Mouse (Mus musculus) thymus, adult 2 months (tissue): ENCODE measurements around the gene Mei4. TPM values are rescaled to one million over a fixed set of nuclear protein-coding genes. Genes with fewer than 3 reads are reported as not detected.

Experiments used
- DNase-seq: peaks from one replicate; pipeline ENCODE4 v3.0.0; 2021
- H3K27ac ChIP-seq: fragments of 200-500 bp; 2 replicates; pipeline ENCODE4 v1.5.1; 2012; ENCODE audit warnings: low read length, control low read depth; ENCODE audit not compliant: control insufficient read depth, insufficient read depth
- H3K27me3 ChIP-seq: fragments of 200-500 bp; 2 replicates; pipeline ENCODE4 v1.6.1; 2012; ENCODE audit warnings: mild to moderate bottlenecking, low read length, moderate library complexity, mixed read lengths; ENCODE audit not compliant: control insufficient read depth, insufficient read depth
- H3K36me3 ChIP-seq: fragments of 200-500 bp; 2 replicates; pipeline ENCODE4 v1.6.1; 2012; ENCODE audit warnings: mild to moderate bottlenecking, low read length, moderate library complexity; ENCODE audit not compliant: control insufficient read depth, insufficient read depth
- H3K4me1 ChIP-seq: fragments of 200-500 bp; replicated peaks from 2 replicates; pipeline ENCODE4 v1.6.1; 2012; ENCODE audit warnings: low read length; ENCODE audit not compliant: control insufficient read depth, insufficient read depth
- H3K4me3 ChIP-seq: fragments of 200-500 bp; 2 replicates; pipeline ENCODE4 v1.5.1; 2012; ENCODE audit warnings: mild to moderate bottlenecking, low read length, control low read depth, moderate library complexity; ENCODE audit not compliant: control insufficient read depth, insufficient read depth
- CTCF ChIP-seq: fragments of 200-500 bp; IDR thresholded peaks from 2 replicates; pipeline ENCODE4 v1.5.1; 2012; ENCODE audit warnings: mild to moderate bottlenecking, control low read depth, low read length, moderate library complexity, borderline replicate concordance; ENCODE audit not compliant: control insufficient read depth, poor library complexity, insufficient read depth; ENCODE audit errors: extremely low read depth
- POLR2A ChIP-seq: fragments of 200-500 bp; IDR thresholded peaks from 2 replicates; pipeline ENCODE4 v1.6.1; 2012; ENCODE audit warnings: mild to moderate bottlenecking, low read length, control low read depth, moderate library complexity; ENCODE audit not compliant: control insufficient read depth, poor library complexity, insufficient read depth; ENCODE audit errors: extremely low read depth
- WGBS: fragments of 180-500 bp; shearing (Covaris S2); methylation state at CpG from one replicate; pipeline ENCODE4 v1.1.7; 2018; 5-methylcytosine and 5-hydroxymethylcytosine counted together
- polyA plus RNA-seq: library from polyadenylated mRNA; depleted of rRNA; stranded (reverse); fragments of >200 nt; gene quantifications from 2 replicates; pipeline ENCODE4 v1.2.3, GENCODE M21; 2012

Mei4 gene
- polyA plus RNA-seq, 1 experiment, result 0.78 TPM

GRCm38 (mm10) chr9:81966765-81967164 is 103.3 kb downstream of the Mei4 start:
- Histone ChIP-seq H3K27ac (no peak overlapping the region), H3K36me3 (no peaks in the 10 kb centered on the region), H3K27me3 (no peaks in the 10 kb centered on the region), H3K4me1 (no peaks in the 10 kb centered on the region), H3K4me3 (no peak overlapping the region)
- 85% methylated on average over 1 of the region's 1 CpGs for WGBS
- DNase-seq, result no peak
- TF ChIP-seq POLR2A, result no peak
- no peak for TF ChIP-seq CTCF

GRCm38 (mm10) chr9:81968935-81969334 is 105.5 kb downstream of the Mei4 start:
- TF ChIP-seq POLR2A (no peak), CTCF (no peak)
- DNase-seq, result no peak
- Histone ChIP-seq H3K27ac (no peak overlapping the region), H3K4me3 (no peak overlapping the region), H3K36me3 (no peaks in the 10 kb centered on the region), H3K4me1 (no peaks in the 10 kb centered on the region), H3K27me3 (no peaks in the 10 kb centered on the region)
- WGBS, result 76% methylated on average over 2 of the region's 2 CpGs

GRCm38 (mm10) chr9:81982461-81982860 is 119.0 kb downstream of the Mei4 start:
- Histone ChIP-seq H3K4me1 (no peaks in the 10 kb centered on the region), H3K36me3 (no peaks in the 10 kb centered on the region), H3K27me3 (no peaks in the 10 kb centered on the region), H3K27ac (no peak overlapping the region), H3K4me3 (no peak overlapping the region)
- DNase-seq, result no peak
- WGBS, result 91% methylated on average over 3 of the region's 3 CpGs
- TF ChIP-seq CTCF, result no peak
- TF ChIP-seq POLR2A, result no peak

GRCm38 (mm10) chr9:82012991-82013390 is 149.5 kb downstream of the Mei4 start:
- Histone ChIP-seq H3K27ac (no peak overlapping the region), H3K27me3 (no peaks in the 10 kb centered on the region), H3K4me1 (no peaks in the 10 kb centered on the region), H3K36me3 (no peaks in the 10 kb centered on the region), H3K4me3 (no peak overlapping the region)
- no peak for DNase-seq
- TF ChIP-seq POLR2A (no peak), CTCF (no peak)
- 97% methylated on average over 3 of the region's 3 CpGs for WGBS

- no peaks in the 10 kb centered on the region for H3K36me3 ChIP-seq
Measured at GRCm38 (mm10) chr9:82042515-82043056, 179.1 kb downstream of the Mei4 start.

GRCm38 (mm10) chr9:82044517-82044916 is 181.0 kb downstream of the Mei4 start:
- no peak for DNase-seq
- H3K27ac ChIP-seq, result no peak overlapping the region
- no peak overlapping the region for H3K4me3 ChIP-seq
- no peaks in the 10 kb centered on the region for H3K4me1 ChIP-seq
- no peak for TF ChIP-seq POLR2A
- no peak for TF ChIP-seq CTCF
- H3K27me3 ChIP-seq, result no peaks in the 10 kb centered on the region
- 94% methylated on average over 2 of the region's 2 CpGs for WGBS
- H3K36me3 ChIP-seq, result no peaks in the 10 kb centered on the region

More at GRCm38 (mm10) chr9:82042515-82043056, 179.1 kb downstream of the Mei4 start:
- no peak for DNase-seq
- TF ChIP-seq POLR2A (no peak), CTCF (no peak)
- Histone ChIP-seq H3K27me3 (no peaks in the 10 kb centered on the region), H3K4me1 (no peaks in the 10 kb centered on the region), H3K27ac (no peak overlapping the region), H3K4me3 (no peak overlapping the region)
- 93% methylated on average over 1 of the region's 1 CpGs for WGBS

GRCm38 (mm10) chr9:82073832-82074231 is 210.4 kb downstream of the Mei4 start:
- no peak for DNase-seq
- no peak overlapping the region for H3K27ac ChIP-seq
- no peak for TF ChIP-seq CTCF
- no peak overlapping the region for H3K4me3 ChIP-seq
- H3K36me3 ChIP-seq, result no peaks in the 10 kb centered on the region
- no peaks in the 10 kb centered on the region for H3K27me3 ChIP-seq
- WGBS, result 63% methylated on average over 1 of the region's 1 CpGs
- no peaks in the 10 kb centered on the region for H3K4me1 ChIP-seq
